Mouse (Mus musculus) heart, adult 8-10 months (tissue): Measurements from ENCODE around the gene Msi2. TPM values are rescaled to one million over a fixed set of nuclear protein-coding genes. Genes with fewer than 3 reads are reported as not detected.

Experiments
- DNase-seq: peaks from one replicate; pipeline ENCODE4 v3.0.0; 2022; ENCODE audit warnings: low spot score
- total RNA-seq, 4 experiments: library from RNA; stranded (reverse); gene quantifications; 2 replicates each; pipeline ENCODE4 v1.2.4; 2022

The Msi2 gene
- total RNA-seq, 4 experiments from 2014 or later = 206 to 216 (median 210) TPM

- DNase-seq = no peak
Measured at GRCm38 (mm10) chr11:88636934-88637333, 81.4 kb downstream of the Msi2 start.

DNA sequence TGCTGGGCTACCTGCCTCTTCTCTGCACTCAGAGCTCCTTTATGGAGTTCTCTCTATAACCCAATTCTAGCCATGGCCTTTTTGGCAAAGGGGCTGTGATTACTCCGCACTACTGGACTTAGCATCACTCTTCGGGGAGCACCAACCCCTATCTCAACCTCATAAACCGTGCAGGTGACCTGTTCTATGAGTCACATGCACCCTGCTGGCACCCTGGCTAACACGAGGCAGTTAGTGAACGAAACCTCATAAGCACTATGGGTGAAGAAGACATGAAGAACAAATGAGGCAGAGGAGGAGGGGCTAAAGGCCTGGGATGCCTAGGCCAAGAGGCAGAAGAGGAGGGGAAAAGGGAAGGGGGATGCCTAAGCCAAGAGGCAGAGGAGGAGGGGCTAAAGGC, 82.0 kb downstream of the Msi2 start:
- DNase-seq = no peak

GRCm38 (mm10) chr11:88634627-88635026, 83.7 kb downstream of the Msi2 start:
- peak; percentile 61 for DNase-seq

DNA sequence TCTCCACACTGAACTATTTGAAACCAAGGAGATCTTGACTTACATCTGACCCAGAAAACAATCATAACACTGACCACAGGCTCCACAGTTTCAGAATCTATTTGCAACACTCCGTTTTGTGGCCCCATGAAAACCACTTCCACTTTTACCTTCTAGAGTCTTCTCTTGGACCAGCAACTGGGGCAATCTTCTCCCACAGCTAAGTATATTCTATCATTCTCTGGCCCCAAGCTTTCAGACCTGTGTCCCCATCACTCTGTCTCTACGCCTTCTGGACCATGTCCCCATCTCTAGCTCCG, 86.4 kb downstream of the Msi2 start:
- DNase-seq = no peak

- DNase-seq = no peak
Measured at GRCm38 (mm10) chr11:88631084-88631931, 87.0 kb downstream of the Msi2 start.

GRCm38 (mm10) chr11:88629619-88630018, 88.7 kb downstream of the Msi2 start:
- DNase-seq = no peak

- DNase-seq = no peak
Measured at GRCm38 (mm10) chr11:88629165-88629564, 89.1 kb downstream of the Msi2 start.

GRCm38 (mm10) chr11:88628676-88629075, 89.6 kb downstream of the Msi2 start:
- no peak for DNase-seq

GRCm38 (mm10) chr11:88627327-88627726, 91.0 kb downstream of the Msi2 start:
- no peak for DNase-seq

GRCm38 (mm10) chr11:88626576-88626975, 91.7 kb downstream of the Msi2 start:
- DNase-seq = peak; percentile 35

DNA sequence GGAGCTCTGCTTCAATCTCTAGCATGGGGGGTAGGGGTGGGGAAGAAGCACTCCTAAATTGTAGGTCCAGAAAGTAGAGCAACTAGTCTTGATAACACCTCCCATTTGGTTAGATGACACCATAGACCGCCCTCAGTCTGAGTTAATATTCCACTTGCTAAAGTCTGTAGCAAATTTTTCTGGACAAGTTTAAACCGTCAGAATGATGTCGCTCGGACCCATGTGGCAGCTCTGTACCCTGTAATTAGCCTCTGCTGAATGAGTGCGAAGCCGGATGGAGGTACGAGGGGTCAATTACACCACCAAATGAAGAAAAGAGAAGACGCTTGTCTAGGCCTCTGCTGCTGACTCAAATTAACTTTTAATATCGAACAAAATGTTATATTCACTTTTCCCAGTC, 92.3 kb downstream of the Msi2 start:
- no peak for DNase-seq

DNA sequence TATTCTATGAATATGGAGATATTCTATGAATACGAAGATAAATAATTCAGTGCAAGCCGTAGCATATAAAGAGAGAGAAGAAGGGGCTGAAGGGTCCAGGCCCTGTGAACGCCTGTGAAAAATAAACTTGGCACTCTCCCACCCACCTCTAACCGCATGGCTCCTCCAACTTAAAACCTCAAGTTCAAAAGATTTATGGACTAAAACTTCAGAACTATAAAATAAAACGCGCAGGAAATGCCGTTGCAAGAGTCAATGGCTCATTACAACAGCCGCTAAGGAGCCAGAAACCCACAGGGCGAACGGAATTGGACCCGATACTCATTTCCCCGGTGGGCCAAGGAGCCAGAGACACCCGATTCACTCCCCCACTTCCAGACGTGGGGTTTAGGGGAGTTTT, 93.2 kb downstream of the Msi2 start:
- DNase-seq = no peak

DNA sequence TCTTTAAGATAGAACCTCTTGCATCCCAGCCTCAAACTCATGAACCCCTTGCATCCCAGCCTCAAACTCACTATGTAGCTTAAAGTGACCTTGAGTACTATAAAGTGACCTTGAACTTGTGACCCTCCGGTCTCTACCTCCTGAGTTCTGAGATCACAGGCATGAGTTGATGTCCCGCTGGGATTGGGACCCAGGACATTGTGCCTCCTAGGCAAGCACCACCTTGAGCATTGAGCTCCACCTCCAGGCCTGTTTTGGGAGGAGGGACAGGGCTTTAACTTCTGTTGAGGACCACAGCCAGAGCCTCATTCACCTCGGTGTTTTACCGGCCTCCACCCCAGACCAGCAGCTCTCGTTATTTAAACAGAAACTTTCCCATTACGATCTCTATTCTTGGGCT, 93.7 kb downstream of the Msi2 start:
- no peak for DNase-seq

DNA sequence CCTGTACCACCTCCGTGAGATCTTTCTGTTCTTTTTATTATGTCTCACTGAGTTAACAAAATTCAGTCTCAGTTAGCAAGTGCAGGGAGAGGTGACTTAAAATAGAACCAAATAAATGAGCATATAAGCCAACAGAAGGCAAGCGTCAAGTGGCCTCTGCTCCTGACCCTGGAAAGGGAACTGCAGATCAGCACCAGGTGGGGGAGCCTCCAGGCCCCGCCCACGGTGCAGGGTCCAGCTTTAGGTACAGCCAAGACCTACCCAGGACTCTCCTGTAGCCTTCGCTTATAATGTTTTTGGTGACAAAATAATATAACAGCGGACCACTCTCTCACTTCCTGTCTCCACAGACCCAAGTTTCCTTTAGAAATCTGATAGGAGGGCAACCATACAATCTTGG, 94.6 kb downstream of the Msi2 start:
- DNase-seq = no peak

DNA sequence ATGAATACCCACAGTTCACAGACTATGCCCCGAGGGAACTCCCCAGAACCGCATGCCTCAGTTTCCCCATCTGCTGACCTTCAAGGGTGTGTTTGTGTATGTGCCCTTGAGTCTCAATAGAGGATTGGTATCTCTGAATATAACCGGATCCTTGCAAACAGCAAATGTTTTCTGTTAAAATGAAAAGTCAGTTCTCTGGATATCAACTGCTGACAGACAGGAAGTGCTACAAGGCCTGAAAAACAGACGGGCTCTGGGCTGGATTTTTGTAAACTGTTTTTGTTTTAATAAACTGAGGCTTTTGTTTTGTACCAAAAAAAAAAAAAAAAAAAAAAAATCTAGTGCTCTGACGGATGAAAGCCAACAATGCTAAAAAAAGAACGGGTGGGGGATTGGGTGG, 95.8 kb downstream of the Msi2 start:
- DNase-seq = no peak

DNA sequence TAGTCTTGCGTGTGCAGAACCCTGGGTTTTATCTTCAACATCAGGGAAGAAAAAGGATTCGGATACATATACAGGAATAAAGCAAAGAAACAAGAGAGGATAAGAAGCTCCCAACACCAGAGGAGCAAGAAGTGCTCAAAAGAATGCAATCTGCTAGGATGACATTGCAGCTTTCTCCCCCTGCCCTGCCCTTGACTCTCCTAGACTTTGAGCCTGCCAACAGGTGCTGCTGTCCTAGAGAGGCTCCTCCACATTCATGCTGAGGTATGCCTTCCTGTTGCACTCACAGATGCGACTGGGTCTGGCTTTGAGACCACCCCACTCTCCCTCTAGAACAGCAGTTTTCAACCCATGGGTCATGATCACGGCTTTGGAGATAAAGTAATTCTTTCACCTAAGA, 96.5 kb downstream of the Msi2 start:
- no peak for DNase-seq

DNA sequence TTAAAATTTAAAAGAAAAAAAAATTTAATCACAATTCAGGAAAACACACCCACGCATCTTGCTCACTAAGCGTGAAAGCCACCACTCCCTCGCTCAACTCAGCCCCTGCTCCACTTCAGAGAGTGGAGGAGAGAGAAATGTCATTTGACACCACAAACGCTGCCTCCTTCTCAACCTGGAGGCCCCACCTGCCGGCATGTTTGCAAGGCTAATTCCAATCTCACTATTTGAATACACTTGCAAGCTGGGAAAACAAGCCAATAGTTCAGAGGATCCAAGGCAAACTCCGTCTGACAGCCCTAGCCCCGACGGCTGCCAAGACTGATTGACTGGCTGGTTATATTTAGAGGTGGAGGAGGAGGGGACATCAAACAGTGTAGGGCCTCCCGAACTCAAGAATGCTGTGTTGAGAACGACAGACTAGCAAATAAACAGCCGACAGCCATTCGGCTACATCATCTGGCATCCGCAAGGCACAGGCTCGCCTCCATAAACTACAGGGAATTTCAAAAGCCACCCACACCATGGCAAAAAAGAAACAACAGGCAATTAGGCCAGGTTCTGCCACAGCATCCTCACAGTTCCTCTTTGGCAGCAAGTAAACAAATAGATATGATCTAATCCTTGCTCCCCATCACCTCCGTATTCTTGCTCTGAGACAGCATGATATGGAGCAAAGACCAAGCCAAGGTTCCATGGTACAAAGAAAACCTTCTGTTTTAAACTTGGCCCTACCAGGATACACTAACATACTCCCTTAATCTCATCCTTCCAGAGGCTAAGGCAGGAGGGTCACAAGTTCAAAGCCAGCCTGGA, 97.9 kb downstream of the Msi2 start:
- DNase-seq = peak; percentile 71

GRCm38 (mm10) chr11:88619468-88620157, 98.7 kb downstream of the Msi2 start:
- peak; percentile 42 for DNase-seq

GRCm38 (mm10) chr11:88618732-88619309, 99.5 kb downstream of the Msi2 start:
- peak; percentile 65 for DNase-seq

DNA sequence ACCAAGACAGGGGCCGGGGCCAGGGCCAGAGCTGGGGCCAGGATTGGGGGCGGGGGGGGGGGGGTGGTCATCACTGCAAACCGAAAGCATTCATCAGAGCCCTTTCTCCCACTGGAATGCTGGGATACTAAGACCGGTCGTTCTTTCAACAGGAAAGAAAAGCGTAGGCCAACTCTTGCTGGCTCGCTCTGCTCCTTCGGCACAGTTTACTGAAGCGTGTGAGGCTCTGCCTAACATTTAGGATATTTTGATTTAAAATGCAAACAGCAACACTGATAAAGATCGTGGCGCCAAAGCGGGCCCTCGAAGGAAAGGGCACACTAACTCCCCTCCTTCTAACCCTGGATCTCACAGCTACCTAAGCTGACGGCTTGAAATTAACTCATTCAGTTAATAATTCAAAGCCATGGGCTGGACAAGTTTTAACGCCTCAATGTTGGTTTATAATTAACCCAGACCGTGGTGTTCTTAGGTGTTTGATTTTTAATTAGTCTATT, 100.3 kb downstream of the Msi2 start:
- no peak for DNase-seq

- DNase-seq = no peak
Measured at GRCm38 (mm10) chr11:88617380-88617779, 100.9 kb downstream of the Msi2 start.
